Mouse (Mus musculus) cortical plate, adult 2 months (tissue): Measurements from ENCODE around the gene Atp13a1.

Experiments
- CTCF ChIP-seq: fragments of 200-500 bp; IDR thresholded peaks from 2 replicates; pipeline ENCODE4 v1.5.1; 2011; ENCODE audit warnings: mild to moderate bottlenecking, control low read depth, low read length; ENCODE audit not compliant: insufficient read depth; ENCODE audit errors: extremely low read depth
- POLR2A ChIP-seq: fragments of 200-500 bp; IDR thresholded peaks from 2 replicates; pipeline ENCODE4 v1.6.1; 2011; ENCODE audit warnings: mild to moderate bottlenecking, low read length, control low read depth; ENCODE audit not compliant: insufficient read depth; ENCODE audit errors: extremely low read depth

GRCm38 (mm10) chr8:69802216-69802615 is 11.3 kb downstream of the Atp13a1 start:
- TF ChIP-seq POLR2A (no peak), CTCF (no peak)
